Mouse (Mus musculus) gastrocnemius, postnatal 4 days (tissue): ENCODE data around the gene Tmem54. TPM values are rescaled to one million over a fixed set of nuclear protein-coding genes. Genes with fewer than 3 reads are reported as not detected.

Source experiments
- DNase-seq, 2 experiments: peaks; one replicate each; pipeline ENCODE4 v3.0.0; 2021 to 2022; ENCODE audit warnings: low spot score in 2 of 2, mixed read lengths in 2 of 2
- long read RNA-seq, 2 experiments: library from polyadenylated mRNA; stranded (forward); transcript quantifications; one replicate each; pipeline ENCODE4 v2.0.0; 2021
- total RNA-seq, 2 experiments: library from RNA; stranded (reverse); gene quantifications; 2 replicates each; pipeline ENCODE4 v1.2.3; 2021

Tmem54 gene
- total RNA-seq, result under 1 TPM in 1 of 2 experiments, not detected in 1; 0.73 TPM
- long read RNA-seq, experiment 1, partial matches to known transcripts, result 0 of 1 reads
- long read RNA-seq, experiment 1, other reads (novel, unspliced or antisense), result 0 of 1 reads
- long read RNA-seq, experiment 2, result 0 reads

GRCm38 (mm10) chr4:129105356-129105755 is at the start of gene Tmem54:
TSS of gene Tmem54 (plus strand) at chr4:129105548.
- no peak for DNase-seq

- no peak for DNase-seq
Measured at GRCm38 (mm10) chr4:129055562-129055961, 49.8 kb upstream of the Tmem54 start.

- DNase-seq, result peak; percentile 97 to 98
Measured at GRCm38 (mm10) chr4:129057533-129058206, 47.7 kb upstream of the Tmem54 start.

GRCm38 (mm10) chr4:129058207-129059092 is 46.9 kb upstream of the Tmem54 start, which contains the start of gene Rnf19b:
TSS of gene Rnf19b (plus strand) at chr4:129058271.
- peak; percentile 45 to 59 for DNase-seq

- DNase-seq, result peak in 1 of 2 experiments; percentile 30
Measured at GRCm38 (mm10) chr4:129059125-129059551, 46.2 kb upstream of the Tmem54 start.

GRCm38 (mm10) chr4:129059922-129060321 is 45.4 kb upstream of the Tmem54 start:
- DNase-seq, result no peak

- no peak for DNase-seq
Measured at GRCm38 (mm10) chr4:129061486-129061885, 43.9 kb upstream of the Tmem54 start.

GRCm38 (mm10) chr4:129062281-129063075 is 42.9 kb upstream of the Tmem54 start:
- DNase-seq, result no peak

- DNase-seq, result no peak
Measured at GRCm38 (mm10) chr4:129065688-129066236, 39.6 kb upstream of the Tmem54 start.

GRCm38 (mm10) chr4:129067638-129068415 is 37.5 kb upstream of the Tmem54 start:
- no peak for DNase-seq

GRCm38 (mm10) chr4:129068848-129069247 is 36.5 kb upstream of the Tmem54 start:
- DNase-seq, result no peak

- DNase-seq, result no peak
Measured at GRCm38 (mm10) chr4:129079126-129079525, 26.2 kb upstream of the Tmem54 start.

- no peak for DNase-seq
Measured at GRCm38 (mm10) chr4:129081041-129081440, 24.3 kb upstream of the Tmem54 start.

GRCm38 (mm10) chr4:129081512-129081911 is 23.8 kb upstream of the Tmem54 start:
- DNase-seq, result no peak

- no peak for DNase-seq
Measured at GRCm38 (mm10) chr4:129081939-129082338, 23.4 kb upstream of the Tmem54 start.

- peak in 1 of 2 experiments; percentile 57 for DNase-seq
Measured at GRCm38 (mm10) chr4:129082379-129083115, 22.8 kb upstream of the Tmem54 start.

GRCm38 (mm10) chr4:129084896-129085295 is 20.5 kb upstream of the Tmem54 start:
- DNase-seq, result no peak

GRCm38 (mm10) chr4:129086078-129086477 is 19.3 kb upstream of the Tmem54 start:
- DNase-seq, result peak in 1 of 2 experiments; percentile 54

GRCm38 (mm10) chr4:129087850-129088249 is 17.5 kb upstream of the Tmem54 start:
- DNase-seq, result no peak
